Mouse (Mus musculus): Measurements from ENCODE around the gene Tango6. TPM values are rescaled to one million over a fixed set of nuclear protein-coding genes. Genes with fewer than 3 reads are reported as not detected.

Gene Tango6
- polyA plus RNA-seq, 1 experiment, result 3.6 TPM

- H3K4me3 ChIP-seq (ENCODE audit: extremely low read depth, insufficient read depth, insufficient read length), result no peak overlapping the region
- H3K27me3 ChIP-seq (ENCODE audit: control insufficient read depth, insufficient read depth, low read length), result no peaks in the 10 kb centered on the region
- TF ChIP-seq CTCF (IDR thresholded peaks at IDR 0.05; ENCODE audit: extremely low read depth, insufficient read depth, insufficient read length, insufficient replicate concordance) (no peak), POLR2A (IDR thresholded peaks at IDR 0.05; ENCODE audit: low read depth, low read length) (no peak)
- DNase-seq (ENCODE audit: low read depth in 1 of 2, low spot score in 2 of 2), result no peak
- H3K36me3 ChIP-seq (ENCODE audit: control insufficient read depth, insufficient read depth, low read length), result no peaks in the 10 kb centered on the region
- H3K4me1 ChIP-seq (ENCODE audit: control insufficient read depth, insufficient read depth, insufficient read length), result no peaks in the 10 kb centered on the region
- WGBS, result 93% methylated on average over 1 of the region's 1 CpGs
- H3K27ac ChIP-seq (ENCODE audit: insufficient read depth, low read length), result no peak overlapping the region
Measured at GRCm38 (mm10) chr8:106764529-106764928, 81.7 kb downstream of the Tango6 start.

GRCm38 (mm10) chr8:106765570-106765969 is 82.7 kb downstream of the Tango6 start:
- H3K36me3 ChIP-seq (ENCODE audit: control insufficient read depth, insufficient read depth, low read length), result no peaks in the 10 kb centered on the region
- no peak for DNase-seq (ENCODE audit: low read depth in 1 of 2, low spot score in 2 of 2)
- no peak overlapping the region for H3K27ac ChIP-seq (ENCODE audit: insufficient read depth, low read length)
- TF ChIP-seq POLR2A (IDR thresholded peaks at IDR 0.05; ENCODE audit: low read depth, low read length), result no peak
- no peak for TF ChIP-seq CTCF (IDR thresholded peaks at IDR 0.05; ENCODE audit: extremely low read depth, insufficient read depth, insufficient read length, insufficient replicate concordance)
- no peaks in the 10 kb centered on the region for H3K27me3 ChIP-seq (ENCODE audit: control insufficient read depth, insufficient read depth, low read length)
- WGBS, result 91% methylated on average over 2 of the region's 2 CpGs
- no peak overlapping the region for H3K4me3 ChIP-seq (ENCODE audit: extremely low read depth, insufficient read depth, insufficient read length)
- H3K4me1 ChIP-seq (ENCODE audit: control insufficient read depth, insufficient read depth, insufficient read length), result no peaks in the 10 kb centered on the region

- 91% methylated on average over 5 of the region's 5 CpGs for WGBS
- H3K27me3 ChIP-seq (ENCODE audit: control insufficient read depth, insufficient read depth, low read length), result no peaks in the 10 kb centered on the region
- no peak overlapping the region for H3K4me3 ChIP-seq (ENCODE audit: extremely low read depth, insufficient read depth, insufficient read length)
- H3K4me1 ChIP-seq (ENCODE audit: control insufficient read depth, insufficient read depth, insufficient read length), result no peaks in the 10 kb centered on the region
- H3K36me3 ChIP-seq (ENCODE audit: control insufficient read depth, insufficient read depth, low read length), result no peaks in the 10 kb centered on the region
- no peak for DNase-seq (ENCODE audit: low read depth in 1 of 2, low spot score in 2 of 2)
- TF ChIP-seq POLR2A (IDR thresholded peaks at IDR 0.05; ENCODE audit: low read depth, low read length), result no peak
- no peak for TF ChIP-seq CTCF (IDR thresholded peaks at IDR 0.05; ENCODE audit: extremely low read depth, insufficient read depth, insufficient read length, insufficient replicate concordance)
- no peak overlapping the region for H3K27ac ChIP-seq (ENCODE audit: insufficient read depth, low read length)
Measured at GRCm38 (mm10) chr8:106766736-106767135, 83.9 kb downstream of the Tango6 start.

- 91% methylated on average over 13 of the region's 13 CpGs for WGBS
Measured at GRCm38 (mm10) chr8:106769147-106769805, 86.4 kb downstream of the Tango6 start.

GRCm38 (mm10) chr8:106770596-106771179 is 87.8 kb downstream of the Tango6 start:
- no peak for TF ChIP-seq POLR2A (IDR thresholded peaks at IDR 0.05; ENCODE audit: low read depth, low read length)
- TF ChIP-seq CTCF (IDR thresholded peaks at IDR 0.05; ENCODE audit: extremely low read depth, insufficient read depth, insufficient read length, insufficient replicate concordance), result no peak
- no peaks in the 10 kb centered on the region for H3K27me3 ChIP-seq (ENCODE audit: control insufficient read depth, insufficient read depth, low read length)
- H3K4me1 ChIP-seq (ENCODE audit: control insufficient read depth, insufficient read depth, insufficient read length), result no peaks in the 10 kb centered on the region
- WGBS, result 89% methylated on average over 9 of the region's 9 CpGs
- no peak overlapping the region for H3K4me3 ChIP-seq (ENCODE audit: extremely low read depth, insufficient read depth, insufficient read length)
- no peaks in the 10 kb centered on the region for H3K36me3 ChIP-seq (ENCODE audit: control insufficient read depth, insufficient read depth, low read length)
- DNase-seq (ENCODE audit: low read depth in 1 of 2, low spot score in 2 of 2), result no peak
- no peak overlapping the region for H3K27ac ChIP-seq (ENCODE audit: insufficient read depth, low read length)

More at GRCm38 (mm10) chr8:106769147-106769805, 86.4 kb downstream of the Tango6 start:
- Histone ChIP-seq H3K27ac (ENCODE audit: insufficient read depth, low read length) (no peak overlapping the region), H3K27me3 (ENCODE audit: control insufficient read depth, insufficient read depth, low read length) (no peaks in the 10 kb centered on the region), H3K36me3 (ENCODE audit: control insufficient read depth, insufficient read depth, low read length) (no peaks in the 10 kb centered on the region), H3K4me1 (ENCODE audit: control insufficient read depth, insufficient read depth, insufficient read length) (no peaks in the 10 kb centered on the region), H3K4me3 (ENCODE audit: extremely low read depth, insufficient read depth, insufficient read length) (no peak overlapping the region)
- DNase-seq (ENCODE audit: low read depth in 1 of 2, low spot score in 2 of 2), result no peak
- TF ChIP-seq POLR2A (IDR thresholded peaks at IDR 0.05; ENCODE audit: low read depth, low read length) (no peak), CTCF (IDR thresholded peaks at IDR 0.05; ENCODE audit: extremely low read depth, insufficient read depth, insufficient read length, insufficient replicate concordance) (no peak)

GRCm38 (mm10) chr8:106772094-106772493 is 89.2 kb downstream of the Tango6 start:
- DNase-seq (ENCODE audit: low read depth in 1 of 2, low spot score in 2 of 2), result no peak
- Histone ChIP-seq H3K4me1 (ENCODE audit: control insufficient read depth, insufficient read depth, insufficient read length) (no peaks in the 10 kb centered on the region), H3K27me3 (ENCODE audit: control insufficient read depth, insufficient read depth, low read length) (no peaks in the 10 kb centered on the region), H3K36me3 (ENCODE audit: control insufficient read depth, insufficient read depth, low read length) (no peaks in the 10 kb centered on the region), H3K4me3 (ENCODE audit: extremely low read depth, insufficient read depth, insufficient read length) (no peak overlapping the region), H3K27ac (ENCODE audit: insufficient read depth, low read length) (no peak overlapping the region)
- no peak for TF ChIP-seq POLR2A (IDR thresholded peaks at IDR 0.05; ENCODE audit: low read depth, low read length)
- TF ChIP-seq CTCF (IDR thresholded peaks at IDR 0.05; ENCODE audit: extremely low read depth, insufficient read depth, insufficient read length, insufficient replicate concordance), result no peak
- 90% methylated on average over 6 of the region's 6 CpGs for WGBS

- 91% methylated on average over 3 of the region's 3 CpGs for WGBS
- no peaks in the 10 kb centered on the region for H3K27me3 ChIP-seq (ENCODE audit: control insufficient read depth, insufficient read depth, low read length)
- H3K4me1 ChIP-seq (ENCODE audit: control insufficient read depth, insufficient read depth, insufficient read length), result no peaks in the 10 kb centered on the region
- no peak overlapping the region for H3K4me3 ChIP-seq (ENCODE audit: extremely low read depth, insufficient read depth, insufficient read length)
- TF ChIP-seq CTCF (IDR thresholded peaks at IDR 0.05; ENCODE audit: extremely low read depth, insufficient read depth, insufficient read length, insufficient replicate concordance) (no peak), POLR2A (IDR thresholded peaks at IDR 0.05; ENCODE audit: low read depth, low read length) (no peak)
- no peak overlapping the region for H3K27ac ChIP-seq (ENCODE audit: insufficient read depth, low read length)
- DNase-seq (ENCODE audit: low read depth in 1 of 2, low spot score in 2 of 2), result no peak
- H3K36me3 ChIP-seq (ENCODE audit: control insufficient read depth, insufficient read depth, low read length), result no peaks in the 10 kb centered on the region
Measured at GRCm38 (mm10) chr8:106772501-106772900, 89.6 kb downstream of the Tango6 start.
